In the genomic region with DNA sequence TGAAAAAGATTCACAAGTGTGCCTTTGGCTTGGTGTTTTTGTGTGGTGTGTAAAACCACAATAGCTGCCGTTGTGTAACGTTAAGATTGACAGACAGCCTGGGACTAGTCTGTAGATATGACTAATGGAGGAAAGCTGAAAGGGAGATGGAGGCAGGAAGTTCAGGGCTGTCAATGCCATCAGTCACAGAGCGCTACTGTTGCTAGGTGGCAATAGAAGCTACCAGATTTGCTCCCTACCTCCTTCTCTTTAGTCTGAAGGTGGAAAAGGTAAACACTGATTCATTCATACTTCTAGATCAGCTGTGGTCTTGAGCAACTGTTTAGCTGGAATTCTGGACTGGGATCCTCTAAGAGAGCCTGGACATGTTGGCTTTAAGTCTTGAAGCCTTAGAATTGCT, we compare ENCODE assay signal across 42 mouse cellular contexts. TPM values are rescaled to one million over a fixed set of nuclear protein-coding genes. Genes with fewer than 3 reads are reported as not detected.
DNase-seq lines count a peak whose midpoint lies in the region; ATAC-seq and TF ChIP-seq lines count a peak whose summit lies in the region.
"Had no signal": no experiment of that assay in that cellular context is flagged by ENCODE, and none has a peak within 500 bp of the region (broad histone marks: within the 10 kb centered on the region; RNA-seq: fewer than 3 reads in every experiment).

No protein-coding gene starts in this region.

- no peak for ATAC-seq in lung, embryonic 14.5 days (ENCODE audit: insufficient read depth)
- 0 out of 2 replicates have a peak, but pooled peaks have one; percentile 8 for ATAC-seq in megakaryocyte, adult 5-6 weeks (ENCODE audit: poor library complexity, severe bottlenecking)
- peak; percentile 89 for ATAC-seq in stomach, postnatal 0 days (ENCODE audit: low FRiP score, low TSS enrichment)
- ATAC-seq: forebrain, embryonic 15.5 days; hindbrain, embryonic 16.5 days; liver, embryonic 12.5 days; liver, postnatal 0 days; midbrain, embryonic 16.5 days had no signal

- WGBS in lung, embryonic 14.5 days = 77% methylated on average over 3 of the region's 3 CpGs
- WGBS in lung, adult 2 months = 54% methylated on average over 3 of the region's 3 CpGs
- 43% methylated on average over 3 of the region's 3 CpGs for WGBS in stomach, postnatal 0 days

- no peak overlapping the region for H3K4me3 ChIP-seq in lung, embryonic 14.5 days (ENCODE audit: low read depth, low read length)
- no peak overlapping the region for H3K4me3 ChIP-seq in lung, adult 2 months (replicated peaks; ENCODE audit: extremely low read depth, low read depth, low read length)
- H3K4me3 ChIP-seq in stomach, postnatal 0 days (ENCODE audit: low read depth, low read length) = no peak overlapping the region
- H3K4me3 ChIP-seq: embryonic facial prominence, embryonic 13.5 days; forebrain, embryonic 10.5 days; forebrain, embryonic 15.5 days; heart, embryonic 10.5 days; heart, embryonic 15.5 days; liver, embryonic 12.5 days had no signal

- H3K9me3 ChIP-seq in lung, embryonic 14.5 days (ENCODE audit: low read depth, low read length) = no peaks in the 10 kb centered on the region
- H3K9me3 ChIP-seq in stomach, postnatal 0 days (ENCODE audit: control insufficient read depth, low read length) = no peaks in the 10 kb centered on the region
- H3K9me3 ChIP-seq: embryonic facial prominence, embryonic 13.5 days; forebrain, embryonic 10.5 days; forebrain, embryonic 15.5 days; heart, embryonic 10.5 days; heart, embryonic 15.5 days; liver, embryonic 12.5 days had no signal

- no peaks in the 10 kb centered on the region for H3K36me3 ChIP-seq in lung, embryonic 14.5 days (ENCODE audit: insufficient read depth)
- H3K36me3 ChIP-seq in stomach, postnatal 0 days (ENCODE audit: control insufficient read depth, insufficient read depth, low read length) = no peaks in the 10 kb centered on the region
- H3K36me3 ChIP-seq: embryonic facial prominence, embryonic 13.5 days; forebrain, embryonic 10.5 days; forebrain, embryonic 15.5 days; heart, embryonic 10.5 days; heart, embryonic 15.5 days; liver, embryonic 12.5 days had no signal

- no peak overlapping the region for H3K4me2 ChIP-seq in lung, embryonic 14.5 days
- no peak overlapping the region for H3K4me2 ChIP-seq in stomach, postnatal 0 days (replicated peaks; ENCODE audit: low read depth)
- H3K4me2 ChIP-seq: embryonic facial prominence, embryonic 13.5 days; forebrain, embryonic 15.5 days; heart, embryonic 15.5 days; liver, embryonic 12.5 days; midbrain, embryonic 11.5 days had no signal

- TF ChIP-seq POLR2A in lung, adult 2 months (IDR thresholded peaks at IDR 0.05; ENCODE audit: borderline replicate concordance, extremely low read depth, low read depth, low read length) = no peak

- H3K27ac ChIP-seq in lung, embryonic 14.5 days (ENCODE audit: low read depth) = peak overlapping the region; percentile 61; the same call in 1 of the 2 replicates
- H3K27ac ChIP-seq in stomach, postnatal 0 days (replicated peaks) = no peak overlapping the region
- H3K27ac ChIP-seq: embryonic facial prominence, embryonic 13.5 days; forebrain, embryonic 10.5 days; forebrain, embryonic 15.5 days; heart, embryonic 10.5 days; heart, embryonic 15.5 days; kidney, postnatal 0 days; liver, embryonic 12.5 days had no signal

- H3K4me1 ChIP-seq in lung, embryonic 14.5 days (ENCODE audit: insufficient read depth) = no peaks in the 10 kb centered on the region
- H3K4me1 ChIP-seq in lung, adult 2 months (ENCODE audit: control insufficient read depth, insufficient read depth, low read length) = no peaks in the 10 kb centered on the region
- no peaks in the 10 kb centered on the region for H3K4me1 ChIP-seq in stomach, postnatal 0 days (replicated peaks; ENCODE audit: control insufficient read depth, insufficient read depth)
- H3K4me1 ChIP-seq: forebrain, embryonic 10.5 days; forebrain, embryonic 15.5 days; heart, embryonic 15.5 days; liver, embryonic 12.5 days had no signal

- DNase-seq in lung, embryonic 14.5 days = no peak
- DNase-seq in lung, adult 2 months = no peak
- peak; percentile 34 for DNase-seq in 416B (ENCODE audit: low read depth)
- peak; percentile 37 for DNase-seq in stomach, postnatal 0 days (ENCODE audit: low spot score)
- DNase-seq in c-Kit-positive CD71-positive TER-119-positive erythroid progenitor cells, embryonic 14.5 days (ENCODE audit: low spot score) = no peak
- DNase-seq in layer of hippocampus, postnatal 36 days = no peak
- DNase-seq: adrenal gland, adult 8-10 months; B cell, adult 2 months; cerebellum, adult 11 months; cerebellum, adult 9-10 months; kidney, adult 8-10 months; kidney, postnatal 4 days; left cerebral cortex, postnatal 4 days; liver, postnatal 0 days; right cerebral cortex, postnatal 25 days; thymus, postnatal 14 days had no signal

- no peak for TF ChIP-seq CTCF in lung, embryonic 14.5 days (IDR thresholded peaks at IDR 0.05; ENCODE audit: low read depth)
- TF ChIP-seq CTCF in lung, adult 2 months (IDR thresholded peaks at IDR 0.05; ENCODE audit: insufficient read depth, low read length) = no peak
- TF ChIP-seq CTCF in stomach, postnatal 0 days (IDR thresholded peaks at IDR 0.05; ENCODE audit: low read depth) = no peak

- no peak for TF ChIP-seq EP300 in stomach, postnatal 0 days (optimal IDR thresholded peaks at IDR 0.05)

- H3K27me3 ChIP-seq in lung, embryonic 14.5 days (ENCODE audit: insufficient read depth, low read length) = no peaks in the 10 kb centered on the region
- no peaks in the 10 kb centered on the region for H3K27me3 ChIP-seq in stomach, postnatal 0 days (ENCODE audit: control insufficient read depth, insufficient read depth, low read length)
- H3K27me3 ChIP-seq: CH12.LX; embryonic facial prominence, embryonic 13.5 days; forebrain, embryonic 15.5 days; heart, embryonic 15.5 days had no signal

- H3K9ac ChIP-seq in lung, embryonic 14.5 days = no peak overlapping the region
- no peak overlapping the region for H3K9ac ChIP-seq in stomach, postnatal 0 days (ENCODE audit: low read length)
- H3K9ac ChIP-seq: embryonic facial prominence, embryonic 13.5 days; forebrain, embryonic 15.5 days; heart, embryonic 15.5 days; liver, embryonic 12.5 days; liver, postnatal 0 days had no signal

RNA-seq across cellular contexts. Expression of a gene that starts 44.3 kb away (rescaled TPM):
- not detected in 2 replicates for polyA plus RNA-seq in lung, embryonic 14.5 days (2014; fragmentation: Nextera tagmentation; extraction: Ambion mirVana)
- polyA plus RNA-seq in lung, adult 2 months (2012; rRNA removed) = not detected in 2 replicates
- not detected in 2 replicates for total RNA-seq in megakaryocyte, adult 5-6 weeks (2015)
- total RNA-seq in megakaryocyte, adult 5-6 weeks (2017) = not detected in 2 replicates
- polyA plus RNA-seq in stomach, postnatal 0 days (2015; fragmentation: Nextera tagmentation; extraction: Ambion mirVana) = not detected in 2 replicates
- not detected for total RNA-seq in layer of hippocampus, postnatal 36 days (2021)
- total RNA-seq: adrenal gland, adult 8-10 months; adrenal gland, postnatal 4 days; CH12.LX; ES-E14; gastrocnemius, adult 8-10 months; gastrocnemius, postnatal 4 days; heart, postnatal 25 days; layer of hippocampus, adult 8-10 months; layer of hippocampus, postnatal 25 days; left cerebral cortex, postnatal 4 days; neutrophil, adult 5-6 weeks had no signal
- polyA plus RNA-seq: embryonic facial prominence, embryonic 13.5 days; forebrain, embryonic 10.5 days; forebrain, embryonic 15.5 days; frontal cortex, adult 2 months; heart, embryonic 10.5 days; heart, embryonic 15.5 days; hindbrain, embryonic 11.5 days; hindbrain, embryonic 16.5 days; intestine, embryonic 14.5 days; kidney, postnatal 0 days; limb, embryonic 14.5 days; liver, embryonic 12.5 days; liver, postnatal 0 days; midbrain, embryonic 11.5 days; midbrain, embryonic 16.5 days; neural tube, embryonic 11.5 days; testis, adult 2 months had no signal

Comparison
In these comparisons a context has a peak if more than half of its experiments do, and no peak if none do; other contexts are left out.
1. DNase-seq: peak in 416B (single experiment) and stomach, postnatal 0 days (single experiment); none in lung, embryonic 14.5 days (single experiment), lung, adult 2 months (single experiment), c-Kit-positive CD71-positive TER-119-positive erythroid progenitor cells, embryonic 14.5 days (single experiment) and layer of hippocampus, postnatal 36 days (0 of 2).